Mouse (Mus musculus): ENCODE data around the gene Nlrp3. TPM values are rescaled to one million over a fixed set of nuclear protein-coding genes. Genes with fewer than 3 reads are reported as not detected.
"Not testable (repeated sequence)": the region's sequence is repeated elsewhere in the genome, so short reads cannot be mapped to it uniquely, and the experiment has no call there.

Gene Nlrp3
- polyA plus RNA-seq, 1 experiment, result 1.9 TPM

GRCm38 (mm10) chr11:59569306-59569705 is 27.9 kb downstream of the Nlrp3 start:
- no peak for DNase-seq (ENCODE audit: low read depth in 1 of 2, low spot score in 2 of 2)
- WGBS, result 38% methylated on average over 3 of the region's 3 CpGs
- Histone ChIP-seq H3K36me3 (ENCODE audit: control insufficient read depth, insufficient read depth, low read length) (no peaks in the 10 kb centered on the region), H3K4me1 (ENCODE audit: control insufficient read depth, insufficient read depth, insufficient read length) (no peaks in the 10 kb centered on the region; the same call in 1 of the 2 replicates), H3K27ac (ENCODE audit: insufficient read depth, low read length) (no peak overlapping the region), H3K27me3 (ENCODE audit: control insufficient read depth, insufficient read depth, low read length) (no peaks in the 10 kb centered on the region), H3K4me3 (ENCODE audit: extremely low read depth, insufficient read depth, insufficient read length) (no peak overlapping the region)
- peak; percentile 21; the same call in 1 of the 2 replicates for TF ChIP-seq CTCF (IDR thresholded peaks at IDR 0.05; ENCODE audit: extremely low read depth, insufficient read depth, insufficient read length, insufficient replicate concordance)
- TF ChIP-seq POLR2A (IDR thresholded peaks at IDR 0.05; ENCODE audit: low read depth, low read length), result no peak

DNA sequence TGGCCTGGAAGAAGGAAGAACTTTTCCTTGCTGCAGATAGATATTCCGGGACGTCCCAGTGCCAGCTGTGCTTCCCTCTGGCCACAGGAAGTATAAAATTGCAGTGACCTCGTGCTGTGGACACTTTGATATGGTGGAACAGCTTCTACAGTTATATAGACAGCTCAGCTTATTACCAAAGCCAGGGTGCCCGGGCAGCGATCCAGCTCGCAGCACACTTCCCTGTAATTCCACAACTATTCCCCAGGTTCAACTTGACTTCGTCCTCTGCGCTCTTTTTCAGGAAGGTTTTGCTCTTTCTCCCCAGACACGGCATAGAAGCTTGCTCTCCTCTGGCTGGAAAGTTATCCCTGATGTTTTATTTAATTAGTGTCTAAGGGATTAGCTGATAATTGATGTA is 34.4 kb downstream of the Nlrp3 start:
- WGBS, result 49% methylated on average over 9 of the region's 9 CpGs
- no peaks in the 10 kb centered on the region; the same call in 1 of the 2 replicates for H3K27me3 ChIP-seq (ENCODE audit: control insufficient read depth, insufficient read depth, low read length)

DNA sequence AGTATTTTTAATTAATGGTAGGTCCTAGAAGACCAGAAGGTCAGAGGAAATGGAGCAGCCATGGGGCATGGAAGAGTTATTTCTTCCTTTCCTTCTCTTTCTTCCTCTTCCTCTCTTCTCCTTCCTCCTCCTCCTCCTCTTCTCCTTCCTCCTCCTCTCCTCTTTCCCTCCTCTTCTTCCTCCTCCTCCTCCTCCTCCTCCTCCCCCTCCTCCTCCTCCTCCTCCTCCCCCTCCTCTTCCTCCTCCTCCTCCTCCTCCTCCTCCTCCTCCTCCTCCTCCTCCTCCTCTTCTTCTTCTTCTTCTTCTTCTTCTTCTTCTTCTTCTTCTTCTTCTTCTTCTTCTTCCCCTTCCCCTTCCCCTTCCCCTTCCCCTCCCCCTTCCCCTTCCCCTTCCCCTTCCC is 34.8 kb downstream of the Nlrp3 start, which contains the start of gene Olfr222:
Olfr222 (minus strand) TSS at position 101 of the 400 bp plus-strand sequence.
- H3K27me3 ChIP-seq (ENCODE audit: control insufficient read depth, insufficient read depth, low read length); H3K4me1 ChIP-seq (ENCODE audit: control insufficient read depth, insufficient read depth, insufficient read length); DNase-seq (ENCODE audit: low read depth in 1 of 2, low spot score in 2 of 2); H3K36me3 ChIP-seq (ENCODE audit: control insufficient read depth, insufficient read depth, low read length); H3K27ac ChIP-seq (ENCODE audit: insufficient read depth, low read length); H3K4me3 ChIP-seq (ENCODE audit: extremely low read depth, insufficient read depth, insufficient read length): not testable (repeated sequence)

More for the DNA sequence above, 34.4 kb downstream of the Nlrp3 start:
- Histone ChIP-seq H3K4me1 (ENCODE audit: control insufficient read depth, insufficient read depth, insufficient read length) (no peaks in the 10 kb centered on the region), H3K4me3 (ENCODE audit: extremely low read depth, insufficient read depth, insufficient read length) (no peak overlapping the region), H3K27ac (ENCODE audit: insufficient read depth, low read length) (no peak overlapping the region), H3K36me3 (ENCODE audit: control insufficient read depth, insufficient read depth, low read length) (no peaks in the 10 kb centered on the region)
- no peak for DNase-seq (ENCODE audit: low read depth in 1 of 2, low spot score in 2 of 2)
- TF ChIP-seq CTCF (IDR thresholded peaks at IDR 0.05; ENCODE audit: extremely low read depth, insufficient read depth, insufficient read length, insufficient replicate concordance), result no peak
- no peak for TF ChIP-seq POLR2A (IDR thresholded peaks at IDR 0.05; ENCODE audit: low read depth, low read length)

DNA sequence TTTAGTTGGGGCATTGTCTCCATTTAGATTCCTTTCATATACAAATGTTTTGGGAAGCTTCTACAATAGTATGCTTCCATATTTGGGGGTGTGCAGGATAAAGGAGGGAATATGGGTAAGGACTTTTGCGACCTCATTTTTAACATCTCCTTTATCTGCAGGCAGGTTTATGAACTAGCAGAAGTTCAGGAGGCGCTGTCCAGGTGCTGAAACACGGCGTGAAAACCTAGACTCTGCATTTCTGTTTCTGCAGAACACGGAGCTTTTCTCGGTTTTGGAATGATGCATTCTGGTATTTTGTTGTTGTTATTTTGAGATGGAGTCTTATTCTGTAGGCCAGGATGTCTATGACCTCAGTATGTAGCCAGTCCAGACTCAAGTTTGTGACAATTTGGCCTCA is 43.2 kb downstream of the Nlrp3 start:
- H3K27ac ChIP-seq (ENCODE audit: insufficient read depth, low read length), result no peak overlapping the region
- 21% methylated on average over 6 of the region's 6 CpGs for WGBS
- no peaks in the 10 kb centered on the region for H3K4me1 ChIP-seq (ENCODE audit: control insufficient read depth, insufficient read depth, insufficient read length)
- no peaks in the 10 kb centered on the region for H3K27me3 ChIP-seq (ENCODE audit: control insufficient read depth, insufficient read depth, low read length)
- no peak for DNase-seq (ENCODE audit: low read depth in 1 of 2, low spot score in 2 of 2)
- no peak overlapping the region for H3K4me3 ChIP-seq (ENCODE audit: extremely low read depth, insufficient read depth, insufficient read length)
- H3K36me3 ChIP-seq (ENCODE audit: control insufficient read depth, insufficient read depth, low read length), result no peaks in the 10 kb centered on the region
- no peak for TF ChIP-seq CTCF (IDR thresholded peaks at IDR 0.05; ENCODE audit: extremely low read depth, insufficient read depth, insufficient read length, insufficient replicate concordance)
- no peak for TF ChIP-seq POLR2A (IDR thresholded peaks at IDR 0.05; ENCODE audit: low read depth, low read length)

GRCm38 (mm10) chr11:59589496-59589895 is 48.1 kb downstream of the Nlrp3 start:
- TF ChIP-seq POLR2A (IDR thresholded peaks at IDR 0.05; ENCODE audit: low read depth, low read length), result no peak
- H3K27me3 ChIP-seq (ENCODE audit: control insufficient read depth, insufficient read depth, low read length), result no peaks in the 10 kb centered on the region
- no peak overlapping the region for H3K4me3 ChIP-seq (ENCODE audit: extremely low read depth, insufficient read depth, insufficient read length)
- no peaks in the 10 kb centered on the region for H3K4me1 ChIP-seq (ENCODE audit: control insufficient read depth, insufficient read depth, insufficient read length)
- H3K27ac ChIP-seq (ENCODE audit: insufficient read depth, low read length), result no peak overlapping the region
- no peaks in the 10 kb centered on the region for H3K36me3 ChIP-seq (ENCODE audit: control insufficient read depth, insufficient read depth, low read length)
- no peak for DNase-seq (ENCODE audit: low read depth in 1 of 2, low spot score in 2 of 2)
- WGBS, result 90% methylated on average over 8 of the region's 8 CpGs

- WGBS, result 82% methylated on average over 6 of the region's 6 CpGs
- no peaks in the 10 kb centered on the region for H3K36me3 ChIP-seq (ENCODE audit: control insufficient read depth, insufficient read depth, low read length)
- TF ChIP-seq POLR2A (IDR thresholded peaks at IDR 0.05; ENCODE audit: low read depth, low read length) (no peak), CTCF (IDR thresholded peaks at IDR 0.05; ENCODE audit: extremely low read depth, insufficient read depth, insufficient read length, insufficient replicate concordance) (no peak)
- no peak within 1 kb of the TSS for H3K4me3 ChIP-seq (ENCODE audit: extremely low read depth, insufficient read depth, insufficient read length)
- H3K27ac ChIP-seq (ENCODE audit: insufficient read depth, low read length), result no peak within 1 kb of the TSS
- DNase-seq (ENCODE audit: low read depth in 1 of 2, low spot score in 2 of 2), result no peak
- no peaks in the 10 kb centered on the region for H3K4me1 ChIP-seq (ENCODE audit: control insufficient read depth, insufficient read depth, insufficient read length)
- no peaks in the 10 kb centered on the region for H3K27me3 ChIP-seq (ENCODE audit: control insufficient read depth, insufficient read depth, low read length)
These were observed 51.8 kb downstream of the Nlrp3 start, which contains the start of gene Olfr223 for GRCm38 (mm10) chr11:59593189-59593588. TSS of gene Olfr223 (minus strand) at chr11:59593289.

DNA sequence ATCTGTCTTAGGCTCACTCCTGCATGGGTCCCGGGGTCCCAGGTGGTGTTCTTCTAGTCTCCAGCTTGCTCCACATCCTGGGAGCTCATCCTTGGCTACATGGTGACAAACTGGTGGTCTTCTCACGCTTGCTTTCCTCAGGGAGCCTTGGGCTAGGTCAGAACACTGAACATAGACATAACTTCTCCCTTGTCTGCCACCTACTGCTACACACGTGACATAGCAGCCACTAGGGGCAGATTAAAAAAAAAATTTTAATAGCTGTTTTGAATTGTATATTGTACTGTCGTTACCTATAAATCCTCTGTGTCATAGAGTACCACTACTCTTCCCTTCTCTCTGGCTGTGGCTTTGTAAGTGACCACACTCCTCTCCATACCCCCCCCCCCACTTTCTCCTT is 54.7 kb downstream of the Nlrp3 start:
- TF ChIP-seq POLR2A (IDR thresholded peaks at IDR 0.05; ENCODE audit: low read depth, low read length) (no peak), CTCF (IDR thresholded peaks at IDR 0.05; ENCODE audit: extremely low read depth, insufficient read depth, insufficient read length, insufficient replicate concordance) (no peak)
- H3K36me3 ChIP-seq (ENCODE audit: control insufficient read depth, insufficient read depth, low read length), result no peaks in the 10 kb centered on the region
- no peak overlapping the region for H3K27ac ChIP-seq (ENCODE audit: insufficient read depth, low read length)
- 25% methylated on average over 4 of the region's 4 CpGs for WGBS
- DNase-seq (ENCODE audit: low read depth in 1 of 2, low spot score in 2 of 2), result no peak
- H3K4me3 ChIP-seq (ENCODE audit: extremely low read depth, insufficient read depth, insufficient read length), result no peak overlapping the region
- H3K27me3 ChIP-seq (ENCODE audit: control insufficient read depth, insufficient read depth, low read length), result no peaks in the 10 kb centered on the region
- H3K4me1 ChIP-seq (ENCODE audit: control insufficient read depth, insufficient read depth, insufficient read length), result no peaks in the 10 kb centered on the region

All from spleen, adult 2 months (tissue).